Mouse (Mus musculus): ENCODE measurements around the gene Rap1a.

Gene Rap1a

DNA sequence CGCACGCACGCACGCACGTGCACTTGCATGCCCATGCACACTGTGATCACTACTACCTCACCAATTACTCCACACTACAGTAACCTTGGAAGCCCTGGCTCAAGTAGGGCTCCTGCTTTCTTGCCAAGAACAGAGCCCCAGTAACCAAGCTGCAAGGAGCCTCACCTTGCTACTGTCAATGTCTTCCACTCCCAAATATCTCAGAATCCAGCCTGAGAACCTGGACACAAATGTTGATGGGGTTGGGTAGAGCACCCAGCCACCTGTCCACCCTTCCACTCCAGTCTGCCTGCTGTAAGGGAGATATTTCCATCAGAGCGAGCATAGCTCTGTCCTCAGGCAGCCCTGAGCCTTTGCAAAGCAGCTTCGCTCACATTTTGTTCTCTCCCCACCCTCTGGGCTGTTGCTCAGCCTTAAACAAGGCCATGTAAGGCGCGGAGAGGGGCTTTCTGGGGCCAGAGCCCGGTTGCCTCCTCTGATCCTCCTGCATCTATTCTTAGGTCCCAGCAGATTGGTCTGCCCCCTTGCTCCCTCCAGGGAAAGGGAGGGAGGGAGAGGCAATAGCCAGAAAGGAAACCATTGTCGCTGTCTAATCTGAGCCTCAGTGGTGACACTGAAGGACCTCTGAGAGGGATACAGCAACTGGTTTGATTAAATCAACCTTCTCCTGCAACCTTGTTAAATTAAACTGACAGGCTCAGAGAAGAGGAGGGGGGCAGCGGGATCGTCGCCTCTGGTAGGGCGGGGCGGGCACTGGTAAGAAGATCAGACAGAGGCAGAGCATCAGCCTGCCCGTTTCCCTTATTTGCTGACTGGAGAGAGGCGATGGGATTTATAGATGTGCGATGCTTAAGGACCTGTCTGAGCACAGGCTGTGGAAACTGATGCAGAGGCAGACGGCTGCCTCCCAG, 105.4 kb downstream of the Rap1a start:
- in situ Hi-C loops (cut with MboI): no loop called here

DNA sequence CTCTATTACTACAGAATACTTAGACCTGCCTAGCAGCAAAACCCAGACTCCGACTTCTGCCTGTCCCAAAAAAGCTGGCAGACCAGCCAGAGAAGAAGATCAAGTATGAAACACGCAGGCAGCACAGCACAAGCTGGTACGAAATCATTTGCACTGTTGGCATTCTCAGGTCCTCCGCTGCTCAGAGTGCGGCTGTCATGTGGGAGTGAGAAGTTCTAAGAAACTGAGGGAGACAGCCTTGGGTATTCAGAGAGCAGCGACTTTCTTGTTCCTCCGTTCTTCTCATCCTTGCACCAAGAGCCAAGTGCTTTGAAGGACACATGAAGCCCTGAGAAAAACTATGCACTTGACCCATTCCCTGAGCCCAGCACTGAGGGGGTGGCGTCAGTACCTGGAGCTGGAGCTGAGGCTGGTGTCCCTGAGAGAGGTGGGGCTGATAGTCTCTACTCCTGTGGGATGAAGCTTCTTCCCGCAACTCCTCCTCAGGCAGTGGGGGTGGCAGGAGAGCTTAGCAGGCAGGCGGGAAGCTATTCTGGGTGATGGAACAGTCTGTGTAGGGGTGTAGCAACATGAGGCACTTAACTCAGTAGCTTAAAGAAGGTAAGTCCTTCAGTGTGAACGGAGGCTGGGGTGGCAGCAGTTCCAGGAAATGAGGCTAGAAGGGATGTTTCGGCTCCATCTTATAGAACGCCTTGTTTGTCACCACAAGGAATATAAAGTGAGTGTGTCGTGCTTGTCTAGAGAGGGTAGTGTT, 107.6 kb downstream of the Rap1a start:
- in situ Hi-C loops (cut with MboI): no loop called here

DNA sequence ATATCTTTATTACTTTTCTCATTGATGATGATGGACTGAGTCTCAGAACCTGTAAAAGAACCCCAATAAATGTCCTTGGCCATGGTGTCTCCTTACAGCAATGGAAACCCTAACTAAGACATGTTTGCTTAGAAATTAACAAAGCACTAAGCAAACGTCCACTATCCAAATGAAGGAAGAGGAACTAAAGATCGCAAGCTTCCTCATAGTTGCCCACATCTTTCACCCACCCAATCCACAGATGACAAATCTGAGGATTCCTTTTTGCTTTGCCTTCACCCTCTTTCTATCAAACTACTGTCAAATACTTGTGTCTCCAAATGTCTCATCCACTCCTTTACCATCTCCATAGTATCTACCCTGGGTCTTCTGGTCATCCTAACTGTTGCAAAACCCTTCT, 112.6 kb downstream of the Rap1a start:
- in situ Hi-C loops (cut with MboI): loop anchor here (5.0 kb wide), 2 partner anchors 34 to 204 kb away; no protein-coding TSS in a partner anchor

DNA sequence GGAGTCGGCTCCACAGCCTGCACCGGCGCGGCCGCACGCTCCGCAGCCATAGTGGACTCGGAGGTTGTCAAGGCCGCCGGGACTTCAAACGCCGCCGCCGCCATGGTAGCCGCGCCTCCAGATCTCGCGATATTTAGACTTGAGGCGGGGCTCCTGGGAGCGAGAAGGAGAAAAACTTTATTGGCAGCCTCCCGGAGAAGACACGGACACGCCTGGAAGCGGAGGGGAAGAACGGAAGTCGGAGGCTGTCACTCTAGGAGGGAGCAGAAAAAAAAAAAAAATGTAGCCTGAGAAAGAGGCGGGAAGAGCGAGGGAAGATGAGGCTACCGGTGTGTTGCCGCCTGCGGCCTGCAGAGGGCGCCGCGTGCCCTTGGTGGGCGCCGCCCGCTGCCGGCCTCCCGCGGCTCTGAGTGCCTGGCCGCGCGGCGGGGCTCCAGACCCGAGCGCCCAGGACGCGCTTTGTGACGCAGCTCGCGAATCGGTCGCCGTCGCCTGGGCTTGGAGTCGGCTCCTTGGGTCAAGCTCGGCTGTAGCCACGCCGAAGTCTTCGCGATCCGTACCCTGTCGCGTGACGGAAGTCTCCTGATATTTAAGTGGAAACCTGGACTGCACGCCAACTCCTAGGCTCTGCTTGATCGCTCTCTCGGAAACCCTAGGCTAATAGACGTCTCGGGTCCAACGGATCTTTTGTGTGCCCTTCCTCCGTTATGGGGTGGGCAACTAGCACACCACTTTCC, 113.6 kb downstream of the Rap1a start, which contains the start of gene Ddx20:
Gene Ddx20 (minus strand): TSS at position 251 of the 737 bp plus-strand sequence.
- in situ Hi-C loops (cut with MboI): loop anchor here (5.0 kb wide), 2 partner anchors 35 to 205 kb away; no protein-coding TSS in a partner anchor

DNA sequence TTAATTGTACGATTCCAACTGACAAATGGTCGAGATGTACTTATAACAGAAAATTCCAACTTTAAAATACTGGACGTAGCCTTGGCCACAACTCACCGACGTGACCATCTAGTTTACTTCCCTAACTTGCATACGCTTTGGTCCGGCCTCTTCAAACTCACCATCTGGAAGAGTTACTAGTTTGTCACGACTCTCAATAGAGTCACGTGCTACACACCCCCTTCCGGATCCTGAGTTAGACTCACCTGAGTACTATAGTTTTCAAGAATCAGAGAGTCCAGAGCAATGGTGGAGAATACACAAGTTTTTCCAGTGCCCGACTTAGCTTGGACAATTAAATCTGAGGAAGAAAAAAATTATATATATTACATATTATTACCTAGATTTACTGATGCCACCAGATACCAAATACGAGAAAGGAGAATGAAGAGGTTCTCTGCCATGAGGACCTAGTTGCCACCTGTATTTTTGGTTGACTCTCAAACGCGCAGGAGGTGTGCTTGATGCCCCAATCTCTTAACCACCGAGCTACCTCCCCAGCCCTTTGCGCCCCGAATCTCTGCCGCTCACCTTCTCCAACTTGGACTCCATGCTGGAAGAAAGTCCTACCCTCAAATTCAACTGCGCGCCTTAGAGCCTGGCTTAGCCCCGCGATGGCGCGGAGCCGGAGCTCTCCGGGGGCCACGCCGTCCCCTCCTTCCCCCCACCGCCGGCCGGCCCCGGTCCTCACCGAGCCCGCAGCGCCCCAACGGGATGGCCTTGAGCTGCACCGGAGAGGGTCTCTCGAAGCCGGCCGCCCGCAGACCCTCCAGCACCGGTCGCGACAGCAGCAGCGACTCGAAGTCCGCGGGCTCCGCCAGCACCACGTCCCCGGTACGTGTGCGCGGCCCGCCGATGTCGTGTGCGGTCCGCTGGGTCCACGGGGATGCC, 114.5 kb downstream of the Rap1a start:
- in situ Hi-C loops (cut with MboI): loop anchor here (5.0 kb wide), 2 partner anchors 36 to 206 kb away; no protein-coding TSS in a partner anchor

DNA sequence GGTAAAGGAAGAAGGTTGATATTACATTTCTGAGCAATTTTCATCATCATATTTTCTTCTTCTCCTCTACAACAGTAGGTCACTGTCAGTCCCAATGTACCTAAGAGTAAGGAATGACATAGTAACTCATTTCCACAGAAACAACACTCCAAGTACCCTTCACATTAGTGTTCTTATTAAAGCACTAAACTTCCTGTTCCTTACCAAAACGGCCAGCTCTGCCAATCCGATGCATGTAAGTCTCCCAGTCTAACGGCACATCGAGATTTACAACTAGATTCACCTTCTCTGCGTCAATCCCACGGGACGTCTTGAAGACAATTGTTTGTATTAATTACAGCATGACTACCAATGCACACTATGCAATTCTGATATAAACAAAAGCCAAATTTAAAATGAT, 120.8 kb downstream of the Rap1a start:
- in situ Hi-C loops (cut with MboI): no loop called here

Data from mature B cell (primary cell).